ENCODE assay signal across 23 mouse cellular contexts in genomic region chr7:119089931-119090330, GRCm38 (mm10).
DNase-seq lines count a peak whose midpoint lies in the region; ATAC-seq lines count a peak whose summit lies in the region.
"Had no signal": no experiment of that assay in that cellular context is flagged by ENCODE, and none has a peak within 500 bp of the region (broad histone marks: within the 10 kb centered on the region; RNA-seq: fewer than 3 reads in every experiment).

No protein-coding gene starts in this region.

- H3K4me2 ChIP-seq in embryonic facial prominence, embryonic 14.5 days (ENCODE audit: low read depth, low read length) = no peak overlapping the region
- H3K4me2 ChIP-seq: heart, embryonic 11.5 days; intestine, embryonic 15.5 days; limb, embryonic 15.5 days; liver, embryonic 15.5 days; midbrain, embryonic 11.5 days; neural tube, embryonic 12.5 days had no signal

- no peaks in the 10 kb centered on the region for H3K4me1 ChIP-seq in embryonic facial prominence, embryonic 14.5 days (ENCODE audit: control insufficient read depth, insufficient read depth, low read length)
- H3K4me1 ChIP-seq in embryonic facial prominence, embryonic 10.5 days = no peaks in the 10 kb centered on the region
- H3K4me1 ChIP-seq in heart, embryonic 10.5 days = no peaks in the 10 kb centered on the region
- H3K4me1 ChIP-seq: intestine, embryonic 15.5 days; limb, embryonic 15.5 days; liver, embryonic 15.5 days had no signal

- no peak for ATAC-seq in embryonic facial prominence, embryonic 14.5 days (ENCODE audit: low read depth)
- ATAC-seq: activated CD4-positive, CD25-positive, alpha-beta regulatory T cell, adult 4 months; intestine, embryonic 15.5 days had no signal

- DNase-seq in embryonic facial prominence, embryonic 14.5 days (ENCODE audit: low spot score) = peak; percentile 8
- no peak for DNase-seq in embryonic facial prominence, embryonic 10.5 days (ENCODE audit: low spot score)
- peak; percentile 6 to 28 for DNase-seq in heart, adult 9 months (ENCODE audit: low spot score in 2 of 2)
- no peak for DNase-seq in heart, embryonic 10.5 days (ENCODE audit: low spot score)
- DNase-seq in layer of hippocampus, postnatal 14 days (ENCODE audit: low spot score in 2 of 2) = peak; percentile 13 to 47
- no peak for DNase-seq in layer of hippocampus, postnatal 25 days (ENCODE audit: extremely low spot score in 1 of 2, low spot score in 1 of 2)
- peak; percentile 15 for DNase-seq in brain, adult 2 months (ENCODE audit: low read depth, low spot score)
- no peak for DNase-seq in thymus, postnatal 0 days (ENCODE audit: low spot score)
- DNase-seq: adrenal gland, postnatal 25 days; cerebellum, adult 18-20 months; kidney, postnatal 36 days; layer of hippocampus, postnatal 36 days; right cerebral cortex, postnatal 4 days; thymus, postnatal 25 days had no signal

- H3K9ac ChIP-seq in embryonic facial prominence, embryonic 14.5 days (ENCODE audit: low read depth, low read length) = no peak overlapping the region
- H3K9ac ChIP-seq: intestine, embryonic 15.5 days; limb, embryonic 15.5 days; liver, embryonic 15.5 days; neural tube, embryonic 12.5 days had no signal

- H3K27me3 ChIP-seq in embryonic facial prominence, embryonic 14.5 days (replicated peaks; ENCODE audit: control insufficient read depth, insufficient read depth, low read length) = no peaks in the 10 kb centered on the region
- no peaks in the 10 kb centered on the region for H3K27me3 ChIP-seq in embryonic facial prominence, embryonic 10.5 days (replicated peaks; ENCODE audit: low read depth, poor library complexity, severe bottlenecking)
- no peaks in the 10 kb centered on the region for H3K27me3 ChIP-seq in heart, embryonic 10.5 days (ENCODE audit: insufficient read depth, poor library complexity, severe bottlenecking)
- H3K27me3 ChIP-seq: intestine, embryonic 15.5 days; limb, embryonic 15.5 days; liver, embryonic 15.5 days had no signal

- H3K27ac ChIP-seq in embryonic facial prominence, embryonic 14.5 days (replicated peaks; ENCODE audit: low read depth, low read length) = no peak overlapping the region
- no peak overlapping the region for H3K27ac ChIP-seq in embryonic facial prominence, embryonic 10.5 days (replicated peaks)
- no peak overlapping the region for H3K27ac ChIP-seq in heart, embryonic 10.5 days
- H3K27ac ChIP-seq: intestine, embryonic 15.5 days; limb, embryonic 15.5 days; liver, embryonic 15.5 days; neural tube, embryonic 12.5 days; stomach, postnatal 0 days had no signal

- H3K9me3 ChIP-seq in embryonic facial prominence, embryonic 14.5 days (ENCODE audit: control insufficient read depth, low read length) = no peaks in the 10 kb centered on the region
- no peaks in the 10 kb centered on the region for H3K9me3 ChIP-seq in embryonic facial prominence, embryonic 10.5 days
- H3K9me3 ChIP-seq in heart, embryonic 10.5 days = no peaks in the 10 kb centered on the region
- H3K9me3 ChIP-seq: intestine, embryonic 15.5 days; limb, embryonic 15.5 days; liver, embryonic 15.5 days; neural tube, embryonic 12.5 days had no signal

- no peaks in the 10 kb centered on the region for H3K36me3 ChIP-seq in embryonic facial prominence, embryonic 14.5 days (ENCODE audit: control insufficient read depth, insufficient read depth, low read length)
- H3K36me3 ChIP-seq in embryonic facial prominence, embryonic 10.5 days (replicated peaks) = no peaks in the 10 kb centered on the region
- H3K36me3 ChIP-seq in heart, embryonic 10.5 days = no peaks in the 10 kb centered on the region
- H3K36me3 ChIP-seq: G1E; intestine, embryonic 15.5 days; limb, embryonic 15.5 days; liver, embryonic 15.5 days; neural tube, embryonic 12.5 days had no signal

- no peak overlapping the region for H3K4me3 ChIP-seq in embryonic facial prominence, embryonic 14.5 days (ENCODE audit: low read depth, low read length)
- H3K4me3 ChIP-seq in embryonic facial prominence, embryonic 10.5 days = no peak overlapping the region
- H3K4me3 ChIP-seq in heart, embryonic 10.5 days = no peak overlapping the region
- H3K4me3 ChIP-seq: intestine, embryonic 15.5 days; limb, embryonic 15.5 days; liver, embryonic 15.5 days; neural tube, embryonic 12.5 days had no signal

- 66% methylated on average over 2 of the region's 2 CpGs for WGBS in embryonic facial prominence, embryonic 14.5 days
- WGBS in embryonic facial prominence, embryonic 10.5 days = 74% methylated on average over 2 of the region's 2 CpGs
- WGBS in heart, embryonic 10.5 days = 81% methylated on average over 2 of the region's 2 CpGs

Comparison
In these comparisons a context has a peak if more than half of its experiments do, and no peak if none do; other contexts are left out.
1. DNase-seq: peak in embryonic facial prominence, embryonic 14.5 days (single experiment), heart, adult 9 months (2 of 2), layer of hippocampus, postnatal 14 days (2 of 2) and brain, adult 2 months (single experiment); none in embryonic facial prominence, embryonic 10.5 days (single experiment), heart, embryonic 10.5 days (single experiment), layer of hippocampus, postnatal 25 days (0 of 2) and thymus, postnatal 0 days (single experiment).